Mouse (Mus musculus) heart, embryonic 13.5 days (tissue): ENCODE measurements around the gene Dap. TPM values are rescaled to one million over a fixed set of nuclear protein-coding genes. Genes with fewer than 3 reads are reported as not detected.
A peak's percentile ranks its signal among the peaks of the same experiment; 100 is the strongest.

ENCODE experiments used
- ATAC-seq: fragments of 200-750 bp; cut with Nextera tagmentation; 2 replicates; pipeline ENCODE4 v1.8.0; 2017; ENCODE audit warnings: moderate TSS enrichment; ENCODE audit not compliant: insufficient number of reproducible peaks, low FRiP score, low TSS enrichment; ENCODE audit errors: extremely low read depth
- H3K27ac ChIP-seq: fragments of 300-500 bp; sonication (generic); replicated peaks from 2 replicates; pipeline ENCODE4 v1.5.1; 2015; ENCODE audit warnings: moderate library complexity, mild to moderate bottlenecking, inconsistent platforms
- H3K27me3 ChIP-seq: fragments of 300-500 bp; sonication (generic); replicated peaks from 2 replicates; pipeline ENCODE4 v1.6.1; 2015; ENCODE audit warnings: mild to moderate bottlenecking, inconsistent platforms
- H3K36me3 ChIP-seq: fragments of 300-500 bp; sonication (generic); 2 replicates; pipeline ENCODE4 v1.6.1; 2015; ENCODE audit warnings: mild to moderate bottlenecking, inconsistent platforms
- H3K4me1 ChIP-seq: fragments of 300-500 bp; sonication (generic); 2 replicates; pipeline ENCODE4 v1.6.1; 2015; ENCODE audit warnings: inconsistent platforms
- H3K4me2 ChIP-seq: fragments of 300-500 bp; sonication (generic); 2 replicates; pipeline ENCODE4 v1.6.1; 2015; ENCODE audit warnings: inconsistent platforms, mild to moderate bottlenecking, moderate library complexity
- H3K4me3 ChIP-seq: fragments of 300-500 bp; sonication (generic); 2 replicates; pipeline ENCODE4 v1.5.1; 2015; ENCODE audit warnings: moderate library complexity, mild to moderate bottlenecking, inconsistent platforms
- H3K9ac ChIP-seq: fragments of 300-500 bp; sonication (generic); 2 replicates; pipeline ENCODE4 v1.6.1; 2015; ENCODE audit warnings: inconsistent platforms, mild to moderate bottlenecking, moderate library complexity
- H3K9me3 ChIP-seq: fragments of 300-500 bp; sonication (generic); 2 replicates; pipeline ENCODE4 v1.6.1; 2016; ENCODE audit warnings: inconsistent platforms
- WGBS: fragments of 180-500 bp; shearing (Covaris S2); methylation state at CpG from one replicate; pipeline ENCODE4 v1.1.7; 2015; ENCODE audit warnings: mixed read lengths; 5-methylcytosine and 5-hydroxymethylcytosine counted together
- polyA plus RNA-seq: library from polyadenylated mRNA; unstranded; fragments of >200 nt; fragmentation: Nextera tagmentation; extraction: Ambion mirVana; gene quantifications from 2 replicates; pipeline ENCODE4 v1.2.1, GENCODE M21; 2015

Dap gene
- polyA plus RNA-seq, 1 experiment from 2014 or later: 56.2 TPM

DNA sequence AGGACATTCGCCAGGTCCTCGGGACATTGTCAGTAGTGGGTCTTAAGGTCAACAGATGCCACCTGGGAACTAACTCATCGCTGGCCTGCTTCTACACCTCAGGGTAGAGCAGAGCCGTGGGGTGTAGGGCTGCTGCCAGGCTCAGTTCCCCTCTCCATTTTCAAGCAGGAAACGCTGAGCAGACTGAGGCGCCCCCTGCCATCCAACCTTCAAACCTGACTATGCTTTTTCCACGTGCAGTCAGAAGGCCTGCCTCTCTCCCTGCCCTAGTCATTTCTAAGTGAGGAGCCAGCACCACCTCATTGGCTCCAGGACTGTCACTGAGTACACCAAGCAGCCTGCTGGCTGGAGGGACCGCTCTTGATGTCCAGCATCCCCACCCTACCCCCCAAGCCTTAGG lies 29.3 kb downstream of the Dap start:
- peaks cover 76% of the 10 kb centered on the region for H3K4me1 ChIP-seq
- H3K9ac ChIP-seq: no peak overlapping the region
- no peaks in the 10 kb centered on the region for H3K9me3 ChIP-seq
- H3K36me3 ChIP-seq: no peaks in the 10 kb centered on the region
- no peaks in the 10 kb centered on the region for H3K27me3 ChIP-seq
- no peak overlapping the region for H3K4me2 ChIP-seq
- no peak overlapping the region for H3K27ac ChIP-seq
- WGBS: 68% methylated on average over 8 of the region's 8 CpGs
- H3K4me3 ChIP-seq: no peak overlapping the region
- ATAC-seq: no peak

DNA sequence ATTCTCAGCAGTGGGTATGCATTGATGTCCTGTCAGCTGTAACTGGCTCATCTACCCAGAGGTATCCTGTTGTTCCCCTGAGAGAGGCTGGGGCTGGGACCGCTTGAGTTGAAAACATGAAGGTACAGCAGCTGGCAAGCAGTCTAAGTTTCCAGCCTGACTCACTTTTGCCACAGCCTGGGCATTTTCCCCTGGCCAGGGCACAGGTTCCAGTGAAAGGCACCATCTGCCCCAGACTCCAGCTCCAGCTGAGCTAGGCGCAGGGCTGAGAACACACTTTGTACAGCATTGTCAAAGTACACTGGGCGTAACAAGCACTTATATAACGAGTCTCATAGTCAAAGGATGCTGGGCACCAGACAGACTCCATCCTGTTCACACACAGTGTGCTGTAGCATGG lies 29.8 kb downstream of the Dap start:
- no peak for ATAC-seq
- Histone ChIP-seq H3K4me3 (no peak overlapping the region), H3K27ac (no peak overlapping the region)

DNA sequence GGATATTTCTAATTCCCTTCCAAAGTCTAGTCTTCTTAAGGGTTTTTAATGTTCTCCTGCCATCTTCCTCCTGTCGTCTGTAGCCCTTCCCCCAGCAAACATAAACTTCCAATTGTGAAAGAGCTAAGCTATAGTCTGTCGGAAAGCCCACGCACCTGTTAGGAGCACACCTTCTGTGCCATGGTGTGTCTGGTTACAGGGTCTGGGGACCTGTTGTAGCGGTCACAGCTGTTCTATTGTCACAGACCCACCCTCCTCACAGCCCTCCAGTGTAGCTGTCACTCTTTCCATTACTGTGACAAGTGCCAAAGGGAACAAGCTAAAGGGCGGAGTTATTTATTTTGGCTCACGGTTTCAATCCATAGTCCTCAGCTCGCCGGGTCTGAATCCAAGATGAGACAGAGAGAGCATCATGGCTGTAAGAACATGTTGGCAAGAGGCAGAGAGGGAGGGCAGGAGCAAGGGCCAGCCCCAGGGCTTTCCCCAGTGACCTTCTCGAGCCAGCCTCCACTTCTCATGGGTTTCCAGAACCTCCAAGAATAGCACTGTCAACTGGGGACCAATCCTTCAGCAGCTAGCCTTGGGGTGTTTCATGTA lies 30.9 kb downstream of the Dap start:
- H3K4me2 ChIP-seq: no peak overlapping the region
- H3K9ac ChIP-seq: no peak overlapping the region
- H3K9me3 ChIP-seq: no peaks in the 10 kb centered on the region
- WGBS: 77% methylated on average over 9 of the region's 9 CpGs
- H3K4me1 ChIP-seq: peaks cover 73% of the 10 kb centered on the region
- H3K27ac ChIP-seq: peak overlapping the region; percentile 36; the same call in 1 of the 2 replicates
- ATAC-seq: no peak
- H3K4me3 ChIP-seq: no peak overlapping the region
- no peaks in the 10 kb centered on the region for H3K27me3 ChIP-seq
- no peaks in the 10 kb centered on the region for H3K36me3 ChIP-seq

More for the DNA sequence above, 29.8 kb downstream of the Dap start:
- Histone ChIP-seq H3K4me1 (peaks cover 76% of the 10 kb centered on the region), H3K4me2 (no peak overlapping the region), H3K36me3 (no peaks in the 10 kb centered on the region), H3K9me3 (no peaks in the 10 kb centered on the region), H3K9ac (no peak overlapping the region), H3K27me3 (no peaks in the 10 kb centered on the region)
- WGBS: 84% methylated on average over 4 of the region's 4 CpGs

DNA sequence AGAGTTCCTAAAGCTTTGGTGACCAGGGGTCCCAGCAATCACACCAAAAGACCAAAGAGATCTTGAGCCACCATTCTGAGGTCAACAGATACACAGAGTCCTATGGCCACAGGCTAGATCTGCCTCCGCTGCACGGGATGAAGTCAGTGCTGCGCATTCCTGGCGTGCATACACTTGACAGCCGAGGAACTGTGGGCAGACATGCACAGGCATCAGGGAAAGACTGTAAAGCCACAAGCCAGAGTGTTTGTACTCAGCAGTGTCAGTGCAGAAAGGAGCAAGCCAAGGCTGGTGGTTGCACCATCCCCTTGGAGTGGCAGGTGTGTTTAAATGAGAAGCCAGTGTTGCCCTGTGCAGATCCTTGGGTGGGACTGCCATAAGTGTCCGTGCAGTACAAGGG lies 31.6 kb downstream of the Dap start:
- Histone ChIP-seq H3K9me3 (no peaks in the 10 kb centered on the region), H3K9ac (no peak overlapping the region), H3K27me3 (no peaks in the 10 kb centered on the region), H3K4me2 (no peak overlapping the region), H3K27ac (peak overlapping the region; percentile 36), H3K4me3 (no peak overlapping the region), H3K36me3 (no peaks in the 10 kb centered on the region), H3K4me1 (peaks cover 65% of the 10 kb centered on the region)
- 46% methylated on average over 6 of the region's 6 CpGs for WGBS
- no peak for ATAC-seq

DNA sequence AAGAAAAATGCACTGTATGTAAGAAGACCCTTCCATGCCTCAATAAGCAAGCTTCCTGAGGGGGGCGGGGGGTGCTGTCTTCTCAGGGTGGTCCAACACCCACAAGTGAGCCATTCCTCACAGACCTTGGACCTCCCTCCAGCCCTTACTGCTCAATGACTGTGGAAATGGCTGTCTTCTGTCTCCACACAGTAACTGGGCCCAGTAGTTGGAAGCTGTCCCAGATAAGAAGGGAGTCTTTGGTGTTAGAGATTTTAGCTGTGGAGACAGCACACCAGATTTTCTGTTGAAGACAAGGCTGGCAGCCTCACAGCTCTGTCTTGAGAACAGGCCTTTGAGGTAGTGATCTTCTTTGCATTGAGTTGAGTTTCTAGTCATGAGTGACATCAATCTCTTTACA lies 33.2 kb downstream of the Dap start:
- no peak overlapping the region for H3K27ac ChIP-seq

DNA sequence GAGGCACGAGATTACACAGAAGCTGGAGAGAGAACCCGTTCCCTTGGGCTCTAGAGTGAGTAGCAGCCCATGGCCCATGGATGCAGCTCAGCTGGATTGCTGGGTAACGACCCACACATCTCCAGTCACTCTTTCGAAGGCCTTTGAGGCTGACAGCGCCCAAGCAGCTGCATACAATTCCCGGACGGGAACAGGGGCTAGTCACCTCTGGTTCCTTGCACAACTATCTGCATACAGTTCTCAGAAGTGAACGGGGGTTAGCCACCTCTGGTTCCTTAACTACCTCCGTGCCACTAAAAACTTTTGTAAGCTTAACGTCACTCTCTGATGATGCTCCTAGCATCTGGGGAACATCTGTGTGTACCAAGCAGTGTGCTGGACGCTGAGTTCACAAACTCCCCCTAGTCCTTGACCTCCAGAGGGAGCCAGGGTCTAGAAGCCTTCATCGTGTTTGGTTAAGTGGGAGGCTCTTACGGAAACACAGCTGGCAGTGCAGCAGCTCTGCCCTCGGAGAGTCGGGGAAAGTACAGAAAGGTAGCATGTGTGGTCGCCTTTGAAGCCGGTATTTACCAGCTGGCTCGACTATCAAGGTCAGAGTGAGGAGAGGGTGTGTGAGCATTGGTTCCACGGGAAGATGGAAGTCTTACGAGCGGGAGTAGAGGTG lies 34.0 kb downstream of the Dap start:
- 69% methylated on average over 21 of the region's 21 CpGs for WGBS
- no peak for ATAC-seq
- no peak overlapping the region for H3K4me2 ChIP-seq

More for the DNA sequence above, 33.2 kb downstream of the Dap start:
- Histone ChIP-seq H3K4me3 (no peak overlapping the region), H3K4me2 (no peak overlapping the region), H3K9me3 (no peaks in the 10 kb centered on the region), H3K27me3 (no peaks in the 10 kb centered on the region), H3K9ac (no peak overlapping the region), H3K36me3 (no peaks in the 10 kb centered on the region), H3K4me1 (peaks cover 54% of the 10 kb centered on the region)
- no peak for ATAC-seq
- 71% methylated on average over 1 of the region's 1 CpGs for WGBS

DNA sequence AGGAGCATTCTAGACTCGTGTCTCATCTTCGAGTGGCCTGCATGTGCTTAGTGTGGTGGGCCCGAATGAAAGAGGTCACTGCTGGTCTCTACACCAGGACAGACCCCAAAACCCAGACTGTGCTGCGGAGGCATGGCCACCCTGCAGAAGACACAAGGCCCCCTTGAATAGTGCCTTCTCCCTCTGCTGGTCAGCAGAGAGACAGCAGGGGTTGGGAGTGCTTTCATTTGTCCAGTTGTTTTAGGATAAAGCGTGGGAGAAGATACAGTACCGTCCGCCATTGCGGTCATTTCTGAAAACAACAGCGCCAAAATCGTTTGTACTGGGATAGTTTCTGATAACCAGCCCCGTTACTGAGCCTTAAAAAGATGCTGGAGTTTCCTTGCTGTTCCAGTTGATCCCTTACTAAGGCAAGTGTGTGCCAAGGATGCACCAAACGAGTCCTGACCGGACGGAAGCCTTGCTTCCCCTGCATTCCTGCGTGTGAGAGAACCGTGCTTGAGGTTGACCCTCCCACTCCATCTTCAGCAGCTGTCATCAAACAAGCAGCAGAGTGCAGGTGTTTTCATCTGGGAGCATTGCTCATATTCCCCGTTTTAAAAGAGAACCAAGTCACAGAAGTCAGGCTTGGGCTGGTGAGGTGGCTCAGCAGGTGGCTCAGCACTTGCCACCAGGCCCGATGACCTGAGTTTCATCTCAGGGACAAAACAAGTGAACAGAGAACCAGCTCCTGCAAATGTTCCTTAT lies 34.8 kb downstream of the Dap start:
- Histone ChIP-seq H3K36me3 (no peaks in the 10 kb centered on the region), H3K9me3 (no peaks in the 10 kb centered on the region), H3K27me3 (no peaks in the 10 kb centered on the region), H3K9ac (no peak overlapping the region), H3K4me3 (no peak overlapping the region), H3K4me1 (peaks cover 40% of the 10 kb centered on the region), H3K27ac (no peak overlapping the region), H3K4me2 (no peak overlapping the region)
- WGBS: 75% methylated on average over 18 of the region's 18 CpGs
- no peak for ATAC-seq

More for the DNA sequence above, 34.0 kb downstream of the Dap start:
- Histone ChIP-seq H3K9ac (no peak overlapping the region), H3K27me3 (no peaks in the 10 kb centered on the region), H3K27ac (no peak overlapping the region), H3K9me3 (no peaks in the 10 kb centered on the region), H3K4me3 (no peak overlapping the region), H3K36me3 (no peaks in the 10 kb centered on the region), H3K4me1 (peaks cover 45% of the 10 kb centered on the region)

DNA sequence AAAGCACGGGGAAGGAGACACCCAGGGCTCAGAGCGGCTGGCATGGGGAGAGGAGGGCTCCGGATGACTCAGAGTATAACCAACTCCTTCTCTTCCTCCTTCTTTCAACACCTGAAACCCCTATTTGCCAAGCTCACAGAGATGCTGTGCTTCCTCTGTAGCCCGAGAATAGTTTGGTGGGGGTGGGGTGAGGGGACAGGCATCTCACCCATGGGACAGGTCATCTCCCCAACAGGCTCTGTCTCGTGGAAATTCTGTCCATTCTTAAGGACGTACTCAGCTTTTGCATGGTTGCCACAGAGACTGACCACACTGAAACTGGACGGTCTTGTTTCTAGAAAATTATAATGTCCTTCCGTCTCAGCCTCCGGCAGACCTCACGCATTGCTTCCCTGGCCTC lies 37.0 kb downstream of the Dap start:
- 0 out of 2 replicates have a peak, but pooled peaks cover 2% of the 10 kb centered on the region for H3K27me3 ChIP-seq
- no peak overlapping the region for H3K4me3 ChIP-seq
- H3K9me3 ChIP-seq: no peaks in the 10 kb centered on the region
- no peak for ATAC-seq
- H3K36me3 ChIP-seq: no peaks in the 10 kb centered on the region
- no peak overlapping the region for H3K9ac ChIP-seq
- no peak overlapping the region for H3K27ac ChIP-seq
- WGBS: 75% methylated on average over 10 of the region's 10 CpGs
- peaks cover 29% of the 10 kb centered on the region for H3K4me1 ChIP-seq
- no peak overlapping the region for H3K4me2 ChIP-seq

DNA sequence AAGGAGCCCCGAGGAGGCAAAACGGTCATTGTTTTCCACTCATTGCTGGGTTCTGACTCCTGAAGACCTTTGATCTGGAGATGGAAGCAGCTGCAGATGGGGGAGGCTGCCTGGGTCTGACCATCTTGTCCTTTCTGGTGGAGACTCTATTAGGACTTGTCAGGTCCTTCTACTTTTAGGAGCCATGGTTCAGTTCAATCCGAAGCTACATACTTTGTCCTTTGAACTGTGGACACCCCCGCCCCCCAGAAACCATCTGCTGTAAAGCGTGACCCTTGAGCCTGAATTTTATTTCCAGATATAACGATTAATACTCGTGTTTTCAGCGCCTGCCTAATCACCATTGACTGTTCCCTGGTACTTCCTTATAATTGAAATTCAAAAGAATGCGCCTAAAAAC lies 38.2 kb downstream of the Dap start:
- no peak overlapping the region for H3K27ac ChIP-seq
- no peaks in the 10 kb centered on the region for H3K36me3 ChIP-seq
- peaks cover 16% of the 10 kb centered on the region for H3K4me1 ChIP-seq
- ATAC-seq: no peak
- no peak overlapping the region for H3K4me2 ChIP-seq
- no peak overlapping the region for H3K9ac ChIP-seq
- H3K27me3 ChIP-seq: 0 out of 2 replicates have a peak, but pooled peaks cover 3% of the 10 kb centered on the region
- no peak overlapping the region for H3K4me3 ChIP-seq
- H3K9me3 ChIP-seq: no peaks in the 10 kb centered on the region
- 68% methylated on average over 9 of the region's 9 CpGs for WGBS

DNA sequence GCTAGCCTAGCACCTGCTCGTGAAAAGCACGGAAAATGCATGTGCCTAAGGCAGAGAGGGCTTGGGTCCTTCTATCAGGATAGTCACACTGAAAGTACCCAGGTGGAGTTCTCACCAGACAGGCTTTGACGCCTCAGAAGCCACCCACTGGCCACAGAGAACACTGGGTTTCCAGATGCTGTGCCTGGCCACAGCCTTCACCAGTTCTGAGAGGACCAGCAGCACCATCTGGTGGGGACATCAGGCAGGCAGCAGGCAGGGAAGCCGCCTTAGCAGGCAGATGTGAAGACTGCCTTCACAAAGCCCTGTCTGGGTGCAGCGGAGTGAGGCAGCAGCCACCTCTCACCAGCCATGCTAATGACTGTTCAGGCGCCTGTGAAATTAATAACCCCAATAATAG lies 40.7 kb downstream of the Dap start:
- Histone ChIP-seq H3K27me3 (0 out of 2 replicates have a peak, but pooled peaks cover 3% of the 10 kb centered on the region), H3K4me2 (no peak overlapping the region), H3K27ac (no peak overlapping the region), H3K36me3 (no peaks in the 10 kb centered on the region), H3K9ac (no peak overlapping the region), H3K9me3 (no peaks in the 10 kb centered on the region), H3K4me3 (no peak overlapping the region), H3K4me1 (no peaks in the 10 kb centered on the region)
- 34% methylated on average over 6 of the region's 6 CpGs for WGBS
- ATAC-seq: no peak

DNA sequence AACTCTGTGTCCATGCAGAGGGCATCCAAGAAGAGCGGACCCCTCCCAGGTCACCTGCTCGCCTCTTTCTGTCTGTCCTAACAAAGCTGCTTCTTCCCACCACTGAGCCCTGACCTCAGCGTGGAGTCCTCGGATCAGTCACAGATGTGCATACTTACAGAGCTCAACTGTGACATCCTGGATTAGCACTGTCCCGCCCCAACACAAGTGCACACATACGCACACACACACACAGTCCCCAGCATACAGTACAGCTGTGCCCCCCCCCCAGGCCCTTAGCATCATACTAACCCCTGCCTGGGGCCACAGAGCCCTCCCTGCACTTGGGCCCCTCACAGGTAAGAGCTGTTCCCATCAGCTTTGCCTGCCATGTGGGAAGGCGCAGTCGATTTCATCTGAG lies 41.3 kb downstream of the Dap start:
- Histone ChIP-seq H3K9me3 (no peaks in the 10 kb centered on the region), H3K27me3 (0 out of 2 replicates have a peak, but pooled peaks cover 3% of the 10 kb centered on the region), H3K4me1 (no peaks in the 10 kb centered on the region), H3K36me3 (no peaks in the 10 kb centered on the region), H3K4me2 (no peak overlapping the region), H3K4me3 (no peak overlapping the region), H3K9ac (no peak overlapping the region), H3K27ac (no peak overlapping the region)
- 89% methylated on average over 8 of the region's 8 CpGs for WGBS
- ATAC-seq: no peak
